Mouse (Mus musculus) midbrain, embryonic 12.5 days (tissue): ENCODE data around the gene Edem1. TPM values are rescaled to one million over a fixed set of nuclear protein-coding genes. Genes with fewer than 3 reads are reported as not detected.

Source experiments
- ATAC-seq: fragments of 200-750 bp; cut with Nextera tagmentation; 2 replicates; pipeline ENCODE4 v1.8.0; 2017; ENCODE audit warnings: low read depth, moderate TSS enrichment, moderate library complexity; ENCODE audit not compliant: low FRiP score
- H3K27ac ChIP-seq: fragments of 300-500 bp; sonication (generic); replicated peaks from 2 replicates; pipeline ENCODE4 v1.5.1; 2016; ENCODE audit warnings: mild to moderate bottlenecking
- H3K27me3 ChIP-seq: fragments of 300-500 bp; sonication (generic); 2 replicates; pipeline ENCODE4 v1.6.1; 2016; ENCODE audit warnings: mild to moderate bottlenecking
- H3K36me3 ChIP-seq: fragments of 300-500 bp; sonication (generic); 2 replicates; pipeline ENCODE4 v1.6.1; 2016
- H3K4me1 ChIP-seq: fragments of 300-500 bp; sonication (generic); 2 replicates; pipeline ENCODE4 v1.6.1; 2016
- H3K4me2 ChIP-seq: fragments of 300-500 bp; sonication (generic); replicated peaks from 2 replicates; pipeline ENCODE4 v1.6.1; 2016; ENCODE audit warnings: mild to moderate bottlenecking, moderate library complexity
- H3K4me3 ChIP-seq: fragments of 300-500 bp; sonication (generic); 2 replicates; pipeline ENCODE4 v1.5.1; 2016; ENCODE audit warnings: mild to moderate bottlenecking
- H3K9ac ChIP-seq: fragments of 300-500 bp; sonication (generic); replicated peaks from 2 replicates; pipeline ENCODE4 v1.6.1; 2016; ENCODE audit warnings: mild to moderate bottlenecking, moderate library complexity
- H3K9me3 ChIP-seq: fragments of 300-500 bp; sonication (generic); 2 replicates; pipeline ENCODE4 v1.6.1; 2016; ENCODE audit warnings: mild to moderate bottlenecking
- WGBS: fragments of 180-500 bp; shearing (Covaris S2); methylation state at CpG from one replicate; pipeline ENCODE4 v1.1.7; 2016; 5-methylcytosine and 5-hydroxymethylcytosine counted together
- polyA plus RNA-seq: library from polyadenylated mRNA; unstranded; fragments of >200 nt; fragmentation: Nextera tagmentation; extraction: Ambion mirVana; gene quantifications from 2 replicates; pipeline ENCODE4 v1.2.1, GENCODE M21; 2016

The Edem1 gene
- polyA plus RNA-seq, 1 experiment from 2014 or later = 15.0 TPM

DNA sequence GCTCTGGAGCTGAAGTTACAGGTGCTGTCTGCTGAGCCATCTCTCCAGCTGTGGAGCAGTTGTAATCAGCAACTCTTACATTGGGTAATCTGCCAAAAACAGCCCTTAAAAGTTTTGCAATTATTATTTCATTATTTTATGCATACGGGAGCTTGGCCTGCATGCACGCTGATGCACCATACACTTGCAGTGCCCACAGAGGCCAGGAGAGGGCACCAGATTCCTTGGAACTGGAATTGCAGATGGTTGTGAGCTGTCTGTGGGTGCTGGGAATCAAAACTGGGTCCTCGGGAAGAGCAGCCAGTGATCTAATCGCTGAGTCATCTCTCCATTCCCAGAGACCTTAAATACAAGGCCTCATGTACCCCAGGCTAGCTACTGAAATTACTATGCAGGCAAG is 52.6 kb downstream of the Edem1 start:
- Histone ChIP-seq H3K9me3 (0 out of 2 replicates have a peak, but pooled peaks cover 2% of the 10 kb centered on the region), H3K36me3 (no peaks in the 10 kb centered on the region), H3K4me2 (no peak overlapping the region), H3K27ac (no peak overlapping the region), H3K4me3 (no peak overlapping the region), H3K4me1 (peaks cover 3% of the 10 kb centered on the region; the same call in 1 of the 2 replicates), H3K27me3 (no peaks in the 10 kb centered on the region), H3K9ac (no peak overlapping the region)
- ATAC-seq = no peak
- WGBS = 91% methylated on average over 4 of the region's 4 CpGs

DNA sequence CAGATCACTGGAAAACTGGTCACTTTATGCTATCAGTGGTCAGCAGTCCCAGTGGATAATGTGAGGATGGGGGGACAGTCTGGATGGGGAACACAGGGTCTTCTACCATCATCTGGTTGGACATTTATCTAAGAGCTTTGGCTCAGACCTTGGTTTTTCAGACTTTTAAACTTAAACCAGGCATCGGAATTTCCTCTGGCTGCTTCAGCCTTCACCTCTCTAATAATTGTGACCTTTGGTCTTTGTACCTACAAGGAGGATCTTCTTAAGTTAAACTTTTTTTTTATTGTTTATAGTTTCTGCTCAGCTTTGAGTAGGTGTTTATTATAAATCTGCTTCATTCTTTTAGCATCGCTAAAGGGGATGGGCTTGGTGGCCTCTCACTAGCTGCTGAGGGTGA is 55.4 kb downstream of the Edem1 start:
- Histone ChIP-seq H3K27ac (no peak overlapping the region), H3K9ac (no peak overlapping the region), H3K4me3 (no peak overlapping the region), H3K27me3 (no peaks in the 10 kb centered on the region), H3K9me3 (0 out of 2 replicates have a peak, but pooled peaks cover 2% of the 10 kb centered on the region), H3K36me3 (no peaks in the 10 kb centered on the region), H3K4me1 (no peaks in the 10 kb centered on the region), H3K4me2 (no peak overlapping the region)
- ATAC-seq = no peak
- WGBS = 89% methylated on average over 2 of the region's 2 CpGs

DNA sequence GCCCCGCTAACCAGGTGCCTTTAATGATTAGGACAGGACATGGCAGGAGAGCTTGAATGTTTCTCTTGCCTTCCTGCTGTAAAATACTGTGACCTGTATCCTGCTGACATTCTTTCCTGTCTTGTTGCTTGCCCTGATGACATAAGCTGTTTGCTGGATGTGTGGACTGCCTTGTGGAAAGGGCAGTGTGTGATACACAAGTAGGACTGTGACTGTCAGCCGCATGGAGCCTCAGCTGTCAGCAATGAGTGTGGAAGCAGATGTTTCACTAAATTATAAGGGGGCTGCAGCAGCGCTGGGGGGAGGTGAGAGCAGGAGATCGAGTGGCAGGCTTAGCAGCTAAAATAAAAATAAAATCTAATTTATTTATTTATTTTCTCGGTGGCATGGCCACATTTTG is 56.2 kb downstream of the Edem1 start:
- no peak overlapping the region for H3K4me2 ChIP-seq
- 0 out of 2 replicates have a peak, but pooled peaks cover 2% of the 10 kb centered on the region for H3K9me3 ChIP-seq
- H3K27me3 ChIP-seq = no peaks in the 10 kb centered on the region
- no peak overlapping the region for H3K27ac ChIP-seq
- no peaks in the 10 kb centered on the region for H3K4me1 ChIP-seq
- no peaks in the 10 kb centered on the region for H3K36me3 ChIP-seq
- WGBS = 75% methylated on average over 5 of the region's 5 CpGs
- H3K9ac ChIP-seq = no peak overlapping the region
- H3K4me3 ChIP-seq = no peak overlapping the region
- no peak for ATAC-seq

DNA sequence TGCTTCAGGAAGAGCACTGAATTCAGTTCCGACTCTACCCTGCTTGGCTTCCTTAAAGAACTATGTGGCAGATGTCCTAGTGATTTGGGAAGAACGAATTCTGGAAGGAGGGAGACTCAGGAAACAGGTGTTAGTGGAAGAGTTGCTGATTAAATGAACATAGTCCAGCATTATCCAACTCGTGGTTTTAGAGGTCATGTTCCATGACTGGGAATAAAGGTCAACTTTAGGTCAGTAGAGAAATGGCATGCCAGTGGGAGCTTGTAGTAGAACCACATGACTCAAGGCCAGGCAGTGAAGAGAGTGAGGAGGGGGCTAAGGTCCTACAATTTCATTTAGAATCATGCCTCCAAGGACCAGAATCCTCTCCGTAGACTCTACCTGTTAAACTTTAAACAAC is 57.9 kb downstream of the Edem1 start:
- H3K4me2 ChIP-seq = no peak overlapping the region
- 0 out of 2 replicates have a peak, but pooled peaks cover 1% of the 10 kb centered on the region for H3K9me3 ChIP-seq
- ATAC-seq = no peak
- no peaks in the 10 kb centered on the region for H3K4me1 ChIP-seq
- no peak overlapping the region for H3K4me3 ChIP-seq
- H3K27ac ChIP-seq = no peak overlapping the region
- no peaks in the 10 kb centered on the region for H3K27me3 ChIP-seq
- no peaks in the 10 kb centered on the region for H3K36me3 ChIP-seq
- WGBS = 80% methylated on average over 4 of the region's 4 CpGs
- H3K9ac ChIP-seq = no peak overlapping the region

DNA sequence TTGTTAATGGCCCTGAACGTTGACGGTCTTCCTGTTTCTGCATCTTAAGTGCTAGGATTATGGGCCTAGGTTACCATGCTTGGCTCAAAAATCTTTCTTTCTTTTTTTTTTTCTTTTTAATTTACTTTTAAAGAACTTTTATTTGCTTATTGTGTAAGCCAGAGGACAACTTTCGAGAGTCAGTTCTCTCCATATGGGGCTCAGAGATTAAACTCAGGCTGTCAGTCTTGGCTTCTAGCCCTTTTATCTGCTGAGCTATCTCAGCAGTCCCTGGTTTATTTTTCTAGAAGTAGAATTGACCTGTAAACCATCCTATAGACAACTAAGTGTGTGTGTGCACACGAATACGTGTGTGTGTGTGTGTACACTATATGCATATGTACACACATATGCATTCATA is 64.1 kb downstream of the Edem1 start:
- H3K4me2 ChIP-seq = no peak overlapping the region
- no peak overlapping the region for H3K4me3 ChIP-seq
- no peak for ATAC-seq
- 82% methylated on average over 5 of the region's 5 CpGs for WGBS
- no peaks in the 10 kb centered on the region for H3K9me3 ChIP-seq
- H3K9ac ChIP-seq = no peak overlapping the region
- H3K36me3 ChIP-seq = no peaks in the 10 kb centered on the region
- H3K4me1 ChIP-seq = no peaks in the 10 kb centered on the region
- no peak overlapping the region for H3K27ac ChIP-seq
- no peaks in the 10 kb centered on the region for H3K27me3 ChIP-seq

DNA sequence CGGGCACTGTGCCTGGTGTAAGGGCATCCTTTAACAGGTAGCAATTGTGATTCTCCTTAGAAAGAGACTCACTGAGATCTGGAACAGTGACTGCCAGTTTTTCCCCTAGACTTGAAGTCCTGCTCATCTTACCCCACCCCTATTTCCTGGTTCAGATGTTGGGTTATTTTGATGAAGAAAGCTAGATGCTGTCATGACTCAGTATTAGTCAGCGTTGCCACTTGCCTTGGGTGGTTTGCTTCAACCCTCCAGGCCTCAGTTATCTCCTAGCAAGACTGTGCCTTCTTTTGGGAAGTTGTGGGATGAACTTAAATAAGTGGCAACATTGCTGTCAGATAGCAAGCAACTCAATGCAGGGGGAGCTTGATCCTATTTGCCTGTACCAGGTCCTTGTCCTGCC is 66.7 kb downstream of the Edem1 start:
- Histone ChIP-seq H3K4me1 (no peaks in the 10 kb centered on the region), H3K4me2 (no peak overlapping the region), H3K27me3 (no peaks in the 10 kb centered on the region), H3K9me3 (no peaks in the 10 kb centered on the region), H3K4me3 (no peak overlapping the region), H3K9ac (no peak overlapping the region), H3K27ac (no peak overlapping the region), H3K36me3 (no peaks in the 10 kb centered on the region)
- no peak for ATAC-seq
- WGBS = 82% methylated on average over 2 of the region's 2 CpGs

DNA sequence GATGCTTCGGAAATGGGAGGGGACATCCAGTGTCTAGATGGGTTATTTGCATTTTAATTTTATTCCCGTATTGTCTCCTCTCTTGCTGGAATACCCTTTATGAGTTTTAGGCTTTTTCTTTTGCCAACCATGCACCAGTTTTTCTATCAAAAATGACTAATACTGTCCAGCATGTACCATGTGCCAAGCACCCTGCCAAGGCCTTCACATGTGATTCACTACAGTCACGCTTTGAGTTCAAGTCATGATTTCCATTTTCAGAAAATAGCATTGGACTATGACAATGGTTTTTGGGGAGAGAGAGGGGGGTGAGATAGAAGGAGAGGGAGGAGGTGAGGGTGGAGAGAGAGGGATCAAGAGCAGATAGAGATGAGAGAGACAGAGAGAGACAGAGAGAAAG is 67.5 kb downstream of the Edem1 start:
- Histone ChIP-seq H3K4me2 (no peak overlapping the region), H3K36me3 (no peaks in the 10 kb centered on the region), H3K27me3 (no peaks in the 10 kb centered on the region), H3K4me3 (no peak overlapping the region), H3K9ac (no peak overlapping the region), H3K4me1 (no peaks in the 10 kb centered on the region), H3K9me3 (no peaks in the 10 kb centered on the region), H3K27ac (no peak overlapping the region)
- ATAC-seq = no peak
- 92% methylated on average over 3 of the region's 3 CpGs for WGBS

DNA sequence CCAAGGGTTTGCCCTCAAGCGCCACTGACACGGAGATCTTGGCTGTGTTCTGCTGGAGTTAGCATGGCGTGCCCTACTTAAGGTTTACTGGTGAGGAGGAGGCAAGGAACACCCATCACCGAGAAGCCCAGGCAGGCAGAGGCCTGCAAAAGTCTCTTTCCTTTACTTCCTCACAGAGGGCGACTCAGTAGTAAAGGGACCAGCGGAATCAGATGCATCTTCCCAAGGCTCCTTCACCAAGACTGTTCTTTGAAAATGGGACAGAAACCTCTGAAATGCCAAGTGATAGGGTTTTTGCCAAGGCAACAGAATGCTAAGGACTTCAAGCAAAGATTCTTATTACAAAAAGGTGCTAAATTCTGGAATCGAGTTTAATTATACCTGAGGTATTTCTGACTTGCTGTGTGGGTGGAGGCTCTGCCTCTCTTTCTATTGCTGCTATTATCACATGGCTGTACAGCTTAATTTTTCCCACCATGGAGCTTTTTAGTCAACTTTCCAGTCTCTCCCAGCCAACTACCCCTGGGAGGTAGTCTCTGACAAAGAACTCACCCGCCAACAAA is 68.2 kb downstream of the Edem1 start:
- Histone ChIP-seq H3K4me3 (no peak overlapping the region), H3K9ac (no peak overlapping the region), H3K36me3 (no peaks in the 10 kb centered on the region), H3K4me2 (no peak overlapping the region), H3K9me3 (no peaks in the 10 kb centered on the region), H3K27ac (no peak overlapping the region), H3K27me3 (no peaks in the 10 kb centered on the region), H3K4me1 (no peaks in the 10 kb centered on the region)
- WGBS = 92% methylated on average over 8 of the region's 8 CpGs
- ATAC-seq = no peak

DNA sequence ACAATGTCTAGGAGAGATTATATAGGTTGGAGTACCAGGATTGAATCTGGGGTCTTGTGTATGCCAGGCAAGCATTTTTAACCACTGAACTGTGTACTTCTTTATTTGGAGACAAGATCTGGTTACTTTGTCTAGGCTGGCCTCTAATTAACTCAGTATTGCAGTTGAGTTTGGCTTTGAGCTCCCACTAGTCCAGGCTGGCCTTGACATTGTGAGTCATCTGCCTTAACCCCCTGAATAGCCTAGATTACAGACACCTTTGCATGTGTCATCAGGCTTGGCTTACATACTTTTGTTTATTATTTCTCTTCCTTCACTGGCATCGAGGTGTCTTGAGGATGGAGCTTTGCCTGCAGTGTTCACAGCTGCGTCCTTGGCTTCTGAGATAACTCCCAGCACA is 70.8 kb downstream of the Edem1 start:
- Histone ChIP-seq H3K9me3 (no peaks in the 10 kb centered on the region), H3K4me1 (no peaks in the 10 kb centered on the region), H3K4me2 (no peak overlapping the region), H3K9ac (no peak overlapping the region), H3K27ac (no peak overlapping the region), H3K4me3 (no peak overlapping the region), H3K27me3 (no peaks in the 10 kb centered on the region), H3K36me3 (no peaks in the 10 kb centered on the region)
- WGBS = 89% methylated on average over 2 of the region's 2 CpGs
- ATAC-seq = no peak

DNA sequence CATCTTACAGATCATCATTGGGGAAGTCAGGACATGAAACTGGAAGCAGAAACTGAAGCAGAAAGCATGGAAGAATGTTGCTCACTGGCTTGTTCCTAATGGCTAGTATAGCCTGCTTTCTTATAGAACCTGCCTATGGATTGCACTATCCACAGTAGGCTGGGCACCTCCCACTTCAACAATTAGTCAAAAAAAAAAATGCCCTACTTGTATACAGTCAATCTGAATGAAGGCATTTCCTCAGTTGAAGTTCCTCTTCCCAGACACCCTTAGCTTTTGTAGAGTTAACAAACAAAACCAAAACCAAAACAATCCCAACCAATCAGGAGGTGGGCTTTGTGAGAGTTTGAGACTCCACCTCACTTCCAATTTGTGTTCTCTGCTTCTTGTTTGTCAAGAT is 73.7 kb downstream of the Edem1 start:
- no peak overlapping the region for H3K4me2 ChIP-seq
- no peaks in the 10 kb centered on the region for H3K9me3 ChIP-seq
- H3K4me3 ChIP-seq = no peak overlapping the region
- H3K27me3 ChIP-seq = no peaks in the 10 kb centered on the region
- no peak for ATAC-seq
- no peaks in the 10 kb centered on the region for H3K36me3 ChIP-seq
- H3K27ac ChIP-seq = no peak overlapping the region
- H3K4me1 ChIP-seq = no peaks in the 10 kb centered on the region
- H3K9ac ChIP-seq = no peak overlapping the region

DNA sequence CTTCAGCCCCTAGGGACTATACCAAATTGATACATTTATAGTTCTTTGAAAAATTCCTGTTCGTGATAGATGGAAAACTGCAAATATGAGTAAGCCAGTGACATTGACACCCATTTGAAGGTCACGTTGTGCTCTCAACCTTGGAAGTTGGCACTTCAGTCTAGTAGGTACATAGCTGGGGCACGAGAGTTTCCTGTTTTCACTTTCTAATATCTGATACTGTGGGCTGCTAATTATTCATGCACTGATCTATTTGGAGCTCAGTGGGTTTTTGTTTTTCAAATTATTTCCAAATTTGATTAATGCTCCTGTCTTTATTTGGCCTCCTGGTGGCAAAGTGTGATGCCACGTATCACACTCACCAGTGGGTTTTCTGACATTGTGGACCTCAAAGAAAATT is 74.8 kb downstream of the Edem1 start:
- Histone ChIP-seq H3K27me3 (no peaks in the 10 kb centered on the region), H3K27ac (no peak overlapping the region), H3K9ac (no peak overlapping the region), H3K4me2 (no peak overlapping the region), H3K9me3 (no peaks in the 10 kb centered on the region), H3K36me3 (no peaks in the 10 kb centered on the region), H3K4me1 (no peaks in the 10 kb centered on the region), H3K4me3 (no peak overlapping the region)
- 84% methylated on average over 4 of the region's 4 CpGs for WGBS
- ATAC-seq = no peak

DNA sequence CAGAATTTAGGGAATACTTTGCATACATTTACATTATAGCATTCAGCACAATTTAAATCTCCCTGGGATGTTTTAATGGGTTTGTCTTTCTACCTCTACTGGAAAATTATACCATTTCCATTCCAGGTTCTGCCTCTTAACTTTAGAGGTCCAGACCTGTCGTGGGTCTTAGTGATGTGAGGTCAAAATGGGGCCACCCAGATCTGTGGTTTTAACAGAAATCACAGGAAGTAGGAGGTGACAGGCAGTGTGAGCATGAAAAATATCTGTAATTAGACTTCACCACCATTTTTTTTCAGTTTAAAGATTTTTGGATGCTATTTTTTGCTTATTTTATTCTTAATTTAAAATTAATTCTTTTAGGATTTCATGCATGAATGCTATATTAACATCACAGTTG is 78.1 kb downstream of the Edem1 start:
- H3K27me3 ChIP-seq = no peaks in the 10 kb centered on the region
- no peaks in the 10 kb centered on the region for H3K36me3 ChIP-seq
- no peak for ATAC-seq
- 59% methylated on average over 1 of the region's 1 CpGs for WGBS
- no peak overlapping the region for H3K4me3 ChIP-seq
- no peak overlapping the region for H3K4me2 ChIP-seq
- H3K4me1 ChIP-seq = no peaks in the 10 kb centered on the region
- H3K9me3 ChIP-seq = no peaks in the 10 kb centered on the region
- H3K9ac ChIP-seq = no peak overlapping the region
- no peak overlapping the region for H3K27ac ChIP-seq
